8 mouse cellular contexts compared by ENCODE assay signal in the genomic region with DNA sequence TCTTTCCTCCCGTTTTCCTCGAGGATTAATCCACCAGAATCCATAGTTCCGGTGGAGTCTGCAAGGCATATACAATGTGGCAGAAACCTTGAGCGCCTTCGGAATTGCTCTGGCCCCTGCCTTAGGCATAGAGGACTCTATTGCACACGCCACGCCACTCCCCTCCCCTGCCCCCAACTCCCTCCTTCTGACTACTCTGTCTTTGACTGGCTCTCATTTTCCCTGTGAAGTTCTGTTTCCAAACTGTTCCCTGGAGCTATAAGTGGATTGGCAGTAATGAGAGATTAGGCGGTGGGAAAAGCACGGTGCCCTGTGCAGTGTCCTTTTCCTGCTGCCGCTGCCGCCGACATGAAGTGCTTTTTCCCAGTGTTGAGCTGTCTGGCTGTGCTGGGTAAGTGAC. TPM values are rescaled to one million over a fixed set of nuclear protein-coding genes. Genes with fewer than 3 reads are reported as not detected.
DNase-seq lines count a peak whose midpoint lies in the region; ATAC-seq lines count a peak whose summit lies in the region.

No protein-coding gene starts in this region.

- no peaks in the 10 kb centered on the region for H3K9me3 ChIP-seq in heart, embryonic 12.5 days (replicated peaks)
- H3K9me3 ChIP-seq in limb, embryonic 15.5 days = no peaks in the 10 kb centered on the region
- H3K9me3 ChIP-seq in midbrain, embryonic 15.5 days = no peaks in the 10 kb centered on the region

- peaks cover 48% of the 10 kb centered on the region for H3K4me1 ChIP-seq in heart, embryonic 12.5 days (replicated peaks)
- peaks cover 58% of the 10 kb centered on the region for H3K4me1 ChIP-seq in limb, embryonic 15.5 days
- peaks cover 55% of the 10 kb centered on the region for H3K4me1 ChIP-seq in midbrain, embryonic 15.5 days

- H3K4me3 ChIP-seq in heart, embryonic 12.5 days = peak overlapping the region; percentile 84
- peak overlapping the region; percentile 83 for H3K4me3 ChIP-seq in limb, embryonic 15.5 days
- peak overlapping the region; percentile 82 for H3K4me3 ChIP-seq in midbrain, embryonic 15.5 days

- H3K27me3 ChIP-seq in heart, embryonic 12.5 days (replicated peaks) = no peaks in the 10 kb centered on the region
- no peaks in the 10 kb centered on the region for H3K27me3 ChIP-seq in limb, embryonic 15.5 days
- no peaks in the 10 kb centered on the region for H3K27me3 ChIP-seq in midbrain, embryonic 15.5 days (replicated peaks)

- peak overlapping the region; percentile 94 for H3K4me2 ChIP-seq in heart, embryonic 12.5 days
- H3K4me2 ChIP-seq in limb, embryonic 15.5 days = peak overlapping the region; percentile 82
- H3K4me2 ChIP-seq in midbrain, embryonic 15.5 days = peak overlapping the region; percentile 68

- H3K27ac ChIP-seq in heart, embryonic 12.5 days (ENCODE audit: poor library complexity, severe bottlenecking) = peak overlapping the region; percentile 88
- H3K27ac ChIP-seq in limb, embryonic 15.5 days = peak overlapping the region; percentile 84
- H3K27ac ChIP-seq in midbrain, embryonic 15.5 days = peak overlapping the region; percentile 84

- peak; percentile 17 for DNase-seq in thymus, postnatal 14 days
- DNase-seq in thymus, postnatal 10 days (ENCODE audit: low spot score in 2 of 2) = no peak
- DNase-seq in gastrocnemius, postnatal 4 days (ENCODE audit: low spot score in 2 of 2) = no peak
- no peak for DNase-seq in spleen, postnatal 4 days (ENCODE audit: low spot score in 2 of 2)
- no peak for DNase-seq in thymus, postnatal 0 days (ENCODE audit: low spot score)

- H3K36me3 ChIP-seq in heart, embryonic 12.5 days = no peaks in the 10 kb centered on the region
- no peaks in the 10 kb centered on the region for H3K36me3 ChIP-seq in limb, embryonic 15.5 days
- no peaks in the 10 kb centered on the region for H3K36me3 ChIP-seq in midbrain, embryonic 15.5 days (replicated peaks)

- under 1% methylated on average over 12 of the region's 12 CpGs for WGBS in heart, embryonic 12.5 days
- WGBS in limb, embryonic 15.5 days = under 1% methylated on average over 12 of the region's 12 CpGs
- WGBS in midbrain, embryonic 15.5 days = 0% methylated on average over 12 of the region's 12 CpGs

- peak overlapping the region; percentile 95 for H3K9ac ChIP-seq in heart, embryonic 12.5 days
- peak overlapping the region; percentile 37; the same call in 1 of the 2 replicates for H3K9ac ChIP-seq in limb, embryonic 15.5 days
- peak overlapping the region; percentile 91 for H3K9ac ChIP-seq in midbrain, embryonic 15.5 days

- peak; percentile 42 for ATAC-seq in heart, embryonic 12.5 days (ENCODE audit: insufficient number of reproducible peaks, low FRiP score)
- peak; percentile 51; the same call in 1 of the 2 replicates for ATAC-seq in limb, embryonic 15.5 days (ENCODE audit: insufficient number of reproducible peaks, low FRiP score, low TSS enrichment, low read depth)
- ATAC-seq in midbrain, embryonic 15.5 days (replicated peaks) = peak; percentile 53

RNA-seq across cellular contexts. Expression of a gene that starts 1.2 kb away (rescaled TPM):
- 46.6 and 46.8 TPM in 2 replicates for polyA plus RNA-seq in heart, embryonic 12.5 days (2016; fragmentation: Nextera tagmentation; extraction: Ambion mirVana)
- 52.6 and 54.8 TPM in 2 replicates for polyA plus RNA-seq in limb, embryonic 15.5 days (2015; fragmentation: Nextera tagmentation; extraction: Ambion mirVana)
- 99.0 and 104 TPM in 2 replicates for polyA plus RNA-seq in midbrain, embryonic 15.5 days (2015; fragmentation: Nextera tagmentation; extraction: Ambion mirVana)
- 10 to 100 TPM; 38.3 to 38.8 TPM for total RNA-seq in gastrocnemius, postnatal 4 days (2021)
- 28.8 and 35.7 TPM in 2 replicates for polyA plus RNA-seq in thymus, postnatal 0 days (2015; fragmentation: Nextera tagmentation; extraction: Ambion mirVana)

Comparison
In these comparisons a context has a peak if more than half of its experiments do, and no peak if none do; other contexts are left out.
1. H3K9ac ChIP-seq: peak in every context shown above with its lines; median percentile 95 in heart, embryonic 12.5 days; 91 in midbrain, embryonic 15.5 days; 37 in limb, embryonic 15.5 days.